Mouse (Mus musculus) stomach, postnatal 0 days (tissue): ENCODE measurements around the gene Ankrd11.

Experiments used
- CTCF ChIP-seq: IDR thresholded peaks from 2 replicates; pipeline ENCODE4 v1.5.1; 2016; ENCODE audit warnings: antibody characterized with exemption, low read depth, mild to moderate bottlenecking, moderate library complexity
- EP300 ChIP-seq: optimal IDR thresholded peaks from 2 replicates; pipeline ENCODE3; 2016; ENCODE audit warnings: antibody characterized with exemption

DNA sequence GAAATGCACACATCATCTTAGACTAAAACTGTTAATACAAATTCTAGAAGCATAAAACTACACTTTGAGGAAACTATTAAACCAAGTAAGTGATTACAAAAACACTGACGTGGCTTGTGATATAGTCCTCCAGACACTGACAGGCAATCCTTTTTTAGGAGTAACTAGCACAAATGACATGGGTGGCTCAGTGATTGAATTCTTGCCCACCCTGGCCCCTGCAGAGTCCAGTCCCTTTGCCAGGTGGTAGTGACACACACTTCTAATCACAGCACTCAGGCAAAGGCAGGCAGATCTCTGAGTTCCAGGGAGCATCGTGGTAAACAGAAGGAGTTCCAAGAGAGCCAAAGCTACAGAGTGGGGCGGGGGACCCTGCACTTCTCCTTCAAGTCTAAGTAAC is 36.7 kb downstream of the Ankrd11 start:
- no peak for TF ChIP-seq CTCF
- no peak for TF ChIP-seq EP300
